Mouse (Mus musculus) v-Abl transformed pro-B cells (cell line): ENCODE results near the gene Wdr11.

Experiments used
- in situ Hi-C, 2 experiments: fragments of 400-800 bp; cut with MboI; formaldehyde crosslinking; loops; one replicate each; pipeline ENCODE4 v1.15.1; 2025; ENCODE audit not compliant: unreplicated experiment in 2 of 2

The Wdr11 gene

DNA sequence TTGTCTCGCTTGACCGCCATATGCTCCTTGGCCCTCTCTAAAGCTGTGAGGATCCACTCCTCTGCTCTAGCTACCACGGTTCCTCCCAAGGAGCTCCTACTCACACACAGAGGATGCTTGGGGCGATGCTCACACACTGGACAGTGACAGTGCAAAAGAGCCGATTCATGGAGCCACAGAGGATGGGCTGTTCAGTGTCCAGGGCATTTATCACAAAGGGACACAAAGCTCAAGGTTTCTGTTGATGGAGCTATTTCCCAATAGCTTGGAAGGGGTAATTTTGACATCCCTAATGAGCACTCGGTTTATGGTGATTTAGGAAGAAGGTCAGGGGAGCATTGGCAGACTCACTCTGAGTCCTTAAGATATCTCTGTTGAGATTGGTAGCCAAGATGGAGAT lies 84.2 kb downstream of the Wdr11 start:
- in situ Hi-C loops = no loop called here

DNA sequence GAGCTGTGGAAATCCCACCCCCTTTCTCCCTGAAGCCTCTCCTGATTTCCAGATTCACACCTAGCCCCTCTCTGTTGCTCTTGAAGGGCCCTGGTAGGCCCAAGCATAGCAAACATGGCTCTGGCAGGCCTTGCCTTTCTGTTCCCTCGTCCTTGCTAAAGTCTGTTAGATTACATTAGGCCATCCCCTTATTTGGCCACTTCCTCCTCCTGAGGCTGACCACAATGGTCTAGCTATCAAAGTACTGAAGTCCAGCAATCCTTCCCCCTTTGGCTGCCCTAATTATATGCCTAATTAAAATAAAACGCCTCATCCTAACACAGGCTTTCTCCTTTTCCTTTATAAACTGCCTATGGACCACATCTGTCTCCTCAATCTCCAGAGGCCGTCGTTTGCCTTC lies 85.5 kb downstream of the Wdr11 start:
- in situ Hi-C loops = no loop called here

DNA sequence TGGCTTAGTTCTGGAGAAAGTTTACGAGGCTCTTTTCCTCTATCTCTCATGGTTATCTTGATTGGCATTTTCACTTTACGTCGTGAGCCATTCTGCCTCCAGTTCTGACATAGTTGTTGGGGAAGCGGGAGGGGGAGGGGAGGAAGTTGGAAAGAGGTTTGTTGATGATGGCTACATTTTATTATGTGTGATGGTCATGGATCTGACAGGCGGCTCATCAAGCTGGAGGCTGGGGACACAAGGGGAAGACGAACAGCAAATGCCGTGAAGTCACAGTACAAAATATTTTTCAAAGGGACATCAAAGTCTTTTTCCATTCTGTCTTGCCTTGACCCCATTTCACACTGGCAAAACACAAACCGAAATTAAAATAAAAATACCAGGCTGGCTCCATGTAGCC lies 86.8 kb downstream of the Wdr11 start:
- in situ Hi-C loops = no loop called here

DNA sequence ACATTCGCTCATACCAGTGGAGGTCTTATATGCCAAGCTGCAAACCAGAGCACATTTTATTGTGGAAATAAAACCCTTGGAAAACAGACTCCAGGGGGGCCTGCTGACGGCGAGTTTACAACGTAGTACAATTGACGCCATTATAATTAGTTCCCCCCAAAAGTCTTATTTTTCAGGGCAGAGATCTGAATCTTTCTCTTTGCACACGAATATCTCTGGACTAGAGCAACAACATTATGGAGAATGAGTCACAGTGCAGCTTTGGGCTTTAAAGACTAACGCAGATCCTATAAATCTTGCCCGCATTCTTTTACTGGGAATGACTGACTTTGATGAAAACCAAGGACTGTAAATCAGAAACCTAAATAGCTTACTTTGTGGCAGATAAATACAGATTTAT lies 87.3 kb downstream of the Wdr11 start:
- in situ Hi-C loops = no loop called here

DNA sequence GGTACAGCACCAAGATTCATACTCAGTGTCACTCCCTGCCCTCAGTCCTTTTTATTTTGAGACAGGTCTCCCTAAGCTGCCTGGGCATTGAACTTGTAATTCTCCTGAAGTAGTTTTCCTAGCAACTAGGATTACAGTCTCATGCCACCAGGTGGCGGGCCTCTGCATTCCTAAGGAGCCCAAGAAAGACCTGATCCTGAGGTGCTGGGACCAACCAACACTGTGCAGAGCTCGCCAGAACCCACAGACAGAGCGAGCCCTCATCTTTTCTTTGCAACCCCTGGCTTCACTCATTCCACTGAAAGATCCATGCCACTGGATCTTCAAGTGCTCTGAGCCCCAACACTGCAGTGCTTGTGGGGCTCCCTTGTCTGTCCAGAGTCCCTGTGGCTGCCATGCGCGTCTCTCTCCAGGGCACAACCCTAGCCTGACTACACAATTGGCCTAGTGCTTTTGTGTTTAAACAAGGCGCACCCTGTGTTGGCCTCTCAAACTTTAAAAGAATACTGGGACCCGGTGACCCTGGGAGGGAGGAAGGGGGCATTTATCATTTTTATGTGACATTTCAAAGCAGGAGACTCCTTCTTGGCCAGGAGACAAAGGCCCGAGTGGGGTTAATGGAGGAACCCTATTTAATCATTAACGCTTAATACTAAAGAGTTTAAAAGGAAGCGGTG lies 89.0 kb downstream of the Wdr11 start:
- in situ Hi-C loops = no loop called here

DNA sequence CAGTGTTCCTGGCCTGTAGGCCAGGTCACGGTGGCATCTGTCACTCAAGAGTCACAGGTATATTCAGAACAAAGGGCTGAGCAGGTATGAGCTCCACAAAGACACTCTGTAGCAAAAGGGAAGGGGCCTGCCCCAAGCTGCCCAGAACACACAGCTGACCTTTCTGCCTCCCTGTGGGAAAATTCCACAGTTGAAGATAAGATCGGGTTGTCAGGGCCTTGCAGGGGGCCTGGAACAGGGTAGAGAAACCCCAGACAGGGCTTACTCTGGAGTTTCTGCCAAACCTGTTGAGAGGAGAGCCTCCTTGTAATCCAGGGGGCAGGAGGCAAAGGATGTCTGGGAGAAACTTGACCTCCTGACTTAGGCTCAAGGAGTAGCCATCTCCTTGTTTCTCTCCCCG lies 90.9 kb downstream of the Wdr11 start:
- in situ Hi-C loops = no loop called here

DNA sequence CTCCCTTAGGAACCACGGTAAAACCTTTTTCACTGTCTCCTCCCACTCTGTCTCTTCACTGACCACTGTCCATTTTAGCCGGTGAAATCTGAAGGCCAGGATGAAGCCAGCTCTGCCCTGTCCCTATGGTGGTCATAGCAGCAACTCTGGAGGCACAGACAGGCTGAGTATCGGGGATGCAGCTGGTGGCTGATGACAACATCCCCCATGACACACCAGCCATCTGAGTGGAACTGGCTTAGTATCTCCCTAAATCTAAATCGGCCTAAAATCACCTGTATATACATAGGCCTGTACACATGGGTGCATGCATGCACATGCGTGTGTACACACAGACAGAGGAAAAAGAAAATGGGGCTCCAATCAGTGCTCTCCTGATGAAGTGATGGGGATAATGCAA lies 93.7 kb downstream of the Wdr11 start:
- in situ Hi-C loops = no loop called here
